Mouse (Mus musculus) B cell, adult 2 months (primary cell): Measurements from ENCODE around the gene Trim16.

Experiments used
- DNase-seq, 2 experiments: peaks; one replicate each; pipeline ENCODE4 v3.0.0; 2022

Gene Trim16

GRCm38 (mm10) chr11:62820059-62820541, at the start of gene Trim16:
Trim16 (plus strand) TSS chr11:62820231.
- peak in 1 of 2 experiments; percentile 23 for DNase-seq

GRCm38 (mm10) chr11:62776510-62776909, 43.5 kb upstream of the Trim16 start:
- no peak for DNase-seq

- peak; percentile 70 to 73 for DNase-seq
Observed at GRCm38 (mm10) chr11:62788935-62789616, 31.0 kb upstream of the Trim16 start, which contains the start of gene Zfp286. Zfp286 (minus strand) TSS chr11:62789462.

GRCm38 (mm10) chr11:62789617-62789936, 30.5 kb upstream of the Trim16 start:
- DNase-seq = no peak

- no peak for DNase-seq
Observed at GRCm38 (mm10) chr11:62804119-62804518, 15.9 kb upstream of the Trim16 start.

- no peak for DNase-seq
Observed at GRCm38 (mm10) chr11:62807965-62808364, 12.1 kb upstream of the Trim16 start.

- DNase-seq = peak; percentile 17 to 21
Observed at GRCm38 (mm10) chr11:62809201-62809600, 10.8 kb upstream of the Trim16 start.

- no peak for DNase-seq
Observed at GRCm38 (mm10) chr11:62812268-62812667, 7.8 kb upstream of the Trim16 start.

GRCm38 (mm10) chr11:62813497-62813896, 6.5 kb upstream of the Trim16 start:
- DNase-seq = no peak

GRCm38 (mm10) chr11:62813970-62814624, 5.9 kb upstream of the Trim16 start:
- no peak for DNase-seq

GRCm38 (mm10) chr11:62814625-62815024, 5.4 kb upstream of the Trim16 start:
- DNase-seq = no peak

GRCm38 (mm10) chr11:62815438-62815837, 4.6 kb upstream of the Trim16 start:
- DNase-seq = no peak

- DNase-seq = no peak
Observed at GRCm38 (mm10) chr11:62816591-62816990, 3.4 kb upstream of the Trim16 start.

- DNase-seq = no peak
Observed at GRCm38 (mm10) chr11:62819059-62819686, 858 bp upstream of the Trim16 start.

- peak; percentile 48 to 54 for DNase-seq
Observed at GRCm38 (mm10) chr11:62820661-62821437, 818 bp downstream of the Trim16 start.

GRCm38 (mm10) chr11:62821893-62822292, 1.9 kb downstream of the Trim16 start:
- peak; percentile 8 to 9 for DNase-seq

GRCm38 (mm10) chr11:62824211-62824610, 4.2 kb downstream of the Trim16 start:
- no peak for DNase-seq

GRCm38 (mm10) chr11:62825222-62826105, 5.4 kb downstream of the Trim16 start:
- no peak for DNase-seq

- no peak for DNase-seq
Observed at GRCm38 (mm10) chr11:62826106-62826733, 6.2 kb downstream of the Trim16 start.

- DNase-seq = no peak
Observed at GRCm38 (mm10) chr11:62827135-62827534, 7.1 kb downstream of the Trim16 start.

GRCm38 (mm10) chr11:62827911-62828310, 7.9 kb downstream of the Trim16 start:
- no peak for DNase-seq

GRCm38 (mm10) chr11:62830387-62830786, 10.4 kb downstream of the Trim16 start:
- DNase-seq = no peak
